Mouse (Mus musculus): ENCODE results near the gene Adgra1. TPM values are rescaled to one million over a fixed set of nuclear protein-coding genes. Genes with fewer than 3 reads are reported as not detected.

The Adgra1 gene
- polyA plus RNA-seq, 1 experiment, result not detected

- no peak overlapping the region for H3K4me3 ChIP-seq (replicated peaks)
- H3K4me1 ChIP-seq, result no peaks in the 10 kb centered on the region
- no peaks in the 10 kb centered on the region for H3K36me3 ChIP-seq (replicated peaks; ENCODE audit: low read length)
- TF ChIP-seq FLI1 (IDR thresholded peaks at IDR 0.05; ENCODE audit: low read length), result no peak
- no peak for TF ChIP-seq GATA1 (IDR thresholded peaks at IDR 0.05; ENCODE audit: borderline replicate concordance, low read length)
- H3K27me3 ChIP-seq (replicated peaks), result peaks cover 11% of the 10 kb centered on the region
- peaks cover 31% of the 10 kb centered on the region for H3K9me3 ChIP-seq
These were observed 20.3 kb upstream of the Adgra1 start for GRCm38 (mm10) chr7:139813577-139814207.

- Histone ChIP-seq H3K4me3 (replicated peaks) (no peak overlapping the region), H3K27me3 (replicated peaks) (peaks cover 12% of the 10 kb centered on the region), H3K36me3 (replicated peaks; ENCODE audit: low read length) (no peaks in the 10 kb centered on the region), H3K4me1 (no peaks in the 10 kb centered on the region), H3K9me3 (no peaks in the 10 kb centered on the region)
- TF ChIP-seq FLI1 (IDR thresholded peaks at IDR 0.05; ENCODE audit: low read length) (no peak), GATA1 (IDR thresholded peaks at IDR 0.05; ENCODE audit: borderline replicate concordance, low read length) (no peak)
These were observed 11.5 kb upstream of the Adgra1 start for GRCm38 (mm10) chr7:139822301-139823010.

DNA sequence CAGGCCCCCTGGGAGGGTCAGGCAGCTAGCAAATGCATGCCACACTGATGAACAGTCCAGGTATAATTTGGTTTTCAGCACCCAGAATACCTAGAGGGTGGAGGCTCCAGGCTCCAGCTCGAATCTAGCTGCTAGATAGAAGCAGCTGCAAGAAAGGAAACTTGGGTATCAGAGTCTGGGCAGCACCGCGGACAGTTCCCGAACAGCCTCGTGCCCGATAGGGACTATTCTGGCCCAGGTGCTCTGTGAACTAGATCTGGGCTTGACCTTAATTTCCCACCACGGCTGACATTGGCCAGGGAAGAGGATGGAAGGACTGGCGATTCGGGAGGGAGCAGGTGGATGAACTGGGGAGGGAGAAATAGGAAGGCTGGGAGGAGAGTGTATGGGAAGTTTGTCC is 6.3 kb upstream of the Adgra1 start:
- no peaks in the 10 kb centered on the region for H3K36me3 ChIP-seq (replicated peaks; ENCODE audit: low read length)
- H3K27me3 ChIP-seq (replicated peaks), result peaks cover 28% of the 10 kb centered on the region
- H3K9me3 ChIP-seq, result no peaks in the 10 kb centered on the region
- H3K4me3 ChIP-seq (replicated peaks), result no peak overlapping the region
- TF ChIP-seq FLI1 (IDR thresholded peaks at IDR 0.05; ENCODE audit: low read length) (no peak), GATA1 (IDR thresholded peaks at IDR 0.05; ENCODE audit: borderline replicate concordance, low read length) (no peak)
- H3K4me1 ChIP-seq, result no peaks in the 10 kb centered on the region

- Histone ChIP-seq H3K36me3 (replicated peaks; ENCODE audit: low read length) (no peaks in the 10 kb centered on the region), H3K4me1 (no peaks in the 10 kb centered on the region), H3K4me3 (replicated peaks) (no peak overlapping the region), H3K27me3 (replicated peaks) (peaks cover 73% of the 10 kb centered on the region), H3K9me3 (no peaks in the 10 kb centered on the region)
- TF ChIP-seq FLI1 (IDR thresholded peaks at IDR 0.05; ENCODE audit: low read length) (no peak), GATA1 (IDR thresholded peaks at IDR 0.05; ENCODE audit: borderline replicate concordance, low read length) (no peak)
These were observed 442 bp upstream of the Adgra1 start for GRCm38 (mm10) chr7:139833532-139833931.

DNA sequence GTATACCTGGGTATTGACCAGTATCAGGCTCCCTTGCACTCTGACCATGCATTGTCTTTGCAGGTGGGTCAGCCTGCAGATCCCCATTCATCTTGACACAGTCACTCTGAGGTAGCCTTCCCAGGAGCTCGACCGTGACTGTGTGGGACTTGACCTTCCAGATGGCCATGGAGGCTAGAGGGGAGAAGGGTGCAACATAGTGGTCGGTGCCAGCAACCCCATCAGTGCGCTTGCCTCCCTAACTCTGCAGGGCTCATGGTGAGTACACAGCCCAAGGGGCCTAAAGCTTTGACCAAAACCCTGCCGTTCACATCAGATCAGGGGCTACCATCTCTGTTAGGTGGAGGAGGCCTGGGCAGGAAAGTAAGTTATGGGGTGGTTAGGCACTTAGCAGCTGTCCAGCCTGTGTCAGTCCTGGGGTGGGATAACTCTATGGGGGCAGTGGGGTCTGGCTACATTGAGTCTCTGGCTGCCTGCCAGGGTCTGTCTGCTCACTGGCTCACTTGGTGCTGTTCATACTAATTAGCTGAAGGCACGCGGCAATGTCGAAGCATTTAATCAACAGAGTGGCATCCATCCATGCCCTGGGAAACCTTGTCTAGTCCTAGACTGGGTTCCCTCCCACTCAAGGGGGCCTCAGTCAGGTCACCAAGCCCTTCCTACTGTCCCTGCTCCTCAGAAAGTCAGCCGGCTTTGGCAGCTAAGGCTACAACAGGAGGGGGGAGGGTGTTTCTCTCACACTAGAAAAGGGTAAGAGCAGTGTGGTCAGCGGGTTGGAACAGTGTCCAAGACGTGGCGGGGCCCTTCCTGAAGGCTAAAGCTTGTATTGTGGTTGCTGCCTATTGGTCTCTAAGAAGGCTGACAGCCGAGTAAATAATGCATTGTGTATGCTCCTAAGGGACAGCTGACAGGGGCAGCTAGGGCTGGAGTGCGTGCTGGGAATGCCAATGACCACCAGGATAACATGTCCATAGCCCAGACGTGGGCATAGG is 1.5 kb downstream of the Adgra1 start:
- Histone ChIP-seq H3K9me3 (no peaks in the 10 kb centered on the region), H3K4me3 (replicated peaks) (no peak overlapping the region), H3K27me3 (replicated peaks) (peaks cover 76% of the 10 kb centered on the region), H3K36me3 (replicated peaks; ENCODE audit: low read length) (no peaks in the 10 kb centered on the region), H3K4me1 (no peaks in the 10 kb centered on the region)
- TF ChIP-seq GATA1 (IDR thresholded peaks at IDR 0.05; ENCODE audit: borderline replicate concordance, low read length), result no peak
- TF ChIP-seq FLI1 (IDR thresholded peaks at IDR 0.05; ENCODE audit: low read length), result no peak

GRCm38 (mm10) chr7:139840443-139841168 is 6.6 kb downstream of the Adgra1 start:
- H3K36me3 ChIP-seq (replicated peaks; ENCODE audit: low read length), result no peaks in the 10 kb centered on the region
- TF ChIP-seq GATA1 (IDR thresholded peaks at IDR 0.05; ENCODE audit: borderline replicate concordance, low read length) (no peak), FLI1 (IDR thresholded peaks at IDR 0.05; ENCODE audit: low read length) (no peak)
- no peak overlapping the region for H3K4me3 ChIP-seq (replicated peaks)
- H3K9me3 ChIP-seq, result peaks cover 7% of the 10 kb centered on the region
- no peaks in the 10 kb centered on the region for H3K4me1 ChIP-seq
- H3K27me3 ChIP-seq (replicated peaks), result peaks cover 59% of the 10 kb centered on the region

GRCm38 (mm10) chr7:139842397-139842796 is 8.4 kb downstream of the Adgra1 start:
- Histone ChIP-seq H3K36me3 (replicated peaks; ENCODE audit: low read length) (no peaks in the 10 kb centered on the region), H3K27me3 (replicated peaks) (peaks cover 43% of the 10 kb centered on the region), H3K4me3 (replicated peaks) (no peak overlapping the region), H3K4me1 (no peaks in the 10 kb centered on the region), H3K9me3 (peaks cover 7% of the 10 kb centered on the region)
- TF ChIP-seq FLI1 (IDR thresholded peaks at IDR 0.05; ENCODE audit: low read length), result no peak
- TF ChIP-seq GATA1 (IDR thresholded peaks at IDR 0.05; ENCODE audit: borderline replicate concordance, low read length), result no peak

DNA sequence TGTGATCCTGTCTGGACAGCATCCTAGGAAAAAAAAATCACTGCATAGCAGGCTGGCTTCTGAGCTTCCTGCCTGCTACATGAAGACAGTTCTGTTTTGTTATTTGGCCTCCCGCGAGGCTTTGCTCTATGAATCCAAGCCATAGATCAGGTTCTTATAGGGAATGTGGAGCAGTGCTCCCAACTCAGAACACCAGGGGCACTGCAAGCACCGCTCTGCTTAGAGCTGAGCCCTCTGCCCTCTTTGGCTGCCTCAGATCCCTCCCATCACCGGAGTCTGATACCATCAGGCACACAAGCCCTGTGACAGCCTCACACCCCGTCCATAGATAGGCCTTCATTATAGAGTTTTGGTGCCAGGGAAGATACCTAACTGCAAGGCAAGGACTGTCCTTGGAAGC is 9.2 kb downstream of the Adgra1 start:
- H3K27me3 ChIP-seq (replicated peaks), result peaks cover 38% of the 10 kb centered on the region
- H3K4me1 ChIP-seq, result no peaks in the 10 kb centered on the region
- peaks cover 7% of the 10 kb centered on the region for H3K9me3 ChIP-seq
- no peaks in the 10 kb centered on the region for H3K36me3 ChIP-seq (replicated peaks; ENCODE audit: low read length)
- no peak overlapping the region for H3K4me3 ChIP-seq (replicated peaks)
- TF ChIP-seq FLI1 (IDR thresholded peaks at IDR 0.05; ENCODE audit: low read length) (no peak), GATA1 (IDR thresholded peaks at IDR 0.05; ENCODE audit: borderline replicate concordance, low read length) (no peak)

- Histone ChIP-seq H3K36me3 (replicated peaks; ENCODE audit: low read length) (no peaks in the 10 kb centered on the region), H3K27me3 (replicated peaks) (peaks cover 39% of the 10 kb centered on the region), H3K4me1 (no peaks in the 10 kb centered on the region), H3K9me3 (peaks cover 7% of the 10 kb centered on the region), H3K4me3 (replicated peaks) (no peak overlapping the region)
- TF ChIP-seq GATA1 (IDR thresholded peaks at IDR 0.05; ENCODE audit: borderline replicate concordance, low read length) (no peak), FLI1 (IDR thresholded peaks at IDR 0.05; ENCODE audit: low read length) (no peak)
These were observed 9.8 kb downstream of the Adgra1 start for GRCm38 (mm10) chr7:139843776-139844175.

All from megakaryocyte, embryonic 14.5 days (primary cell).